Mouse (Mus musculus): Measurements from ENCODE around the gene Qdpr. TPM values are rescaled to one million over a fixed set of nuclear protein-coding genes. Genes with fewer than 3 reads are reported as not detected.

Gene Qdpr
- 10 to 100 TPM; 54.0 to 57.9 TPM for total RNA-seq (2021)
- long read RNA-seq, experiment 1, transcript Qdpr-201 (7 exons, 1,380 nt), result major isoform, 42 of 54 reads
- long read RNA-seq, experiment 1, partial matches to known transcripts, result 2 of 54 reads
- long read RNA-seq, experiment 1, other reads (novel, unspliced or antisense), result 9 of 54 reads
- long read RNA-seq, experiment 2, transcript Qdpr-201 (7 exons, 1,380 nt), result major isoform, 59 of 70 reads
- long read RNA-seq, experiment 2, partial matches to known transcripts, result 2 of 70 reads
- long read RNA-seq, experiment 2, other reads (novel, unspliced or antisense), result 8 of 70 reads

- peak; percentile 86 to 96 for DNase-seq
- intact Hi-C loops (cut with DNase I), result loop anchor here (5.0 to 10.0 kb wide), 2 partner anchors 42 to 405 kb away; partner anchors contain the start of genes Lap3 and Lcorl
Measured at GRCm38 (mm10) chr5:45449831-45450716, at the start of gene Qdpr. Gene Qdpr (minus strand): TSS chr5:45450236.

DNA sequence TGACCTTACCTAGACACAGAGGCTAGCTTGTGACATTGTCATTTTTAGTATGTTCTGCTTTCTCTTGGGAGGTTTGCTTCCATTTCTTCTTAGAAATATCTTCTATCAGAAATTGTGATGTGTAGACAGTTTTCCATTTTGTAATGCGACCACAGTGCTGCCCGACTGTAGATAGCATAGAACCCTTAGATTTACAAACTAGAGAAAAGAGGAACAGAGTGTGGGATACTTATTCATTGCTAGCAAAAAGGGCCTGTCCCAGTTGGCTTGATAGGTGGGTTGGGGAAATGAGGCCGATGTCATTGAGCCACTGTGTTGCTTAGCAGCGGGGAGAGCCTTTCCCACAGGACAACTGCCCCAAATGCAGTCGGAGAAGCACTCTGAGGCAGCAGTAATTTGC lies 47.5 kb upstream of the Qdpr start:
- no peak for DNase-seq
- intact Hi-C loops (cut with DNase I), result no loop called here

DNA sequence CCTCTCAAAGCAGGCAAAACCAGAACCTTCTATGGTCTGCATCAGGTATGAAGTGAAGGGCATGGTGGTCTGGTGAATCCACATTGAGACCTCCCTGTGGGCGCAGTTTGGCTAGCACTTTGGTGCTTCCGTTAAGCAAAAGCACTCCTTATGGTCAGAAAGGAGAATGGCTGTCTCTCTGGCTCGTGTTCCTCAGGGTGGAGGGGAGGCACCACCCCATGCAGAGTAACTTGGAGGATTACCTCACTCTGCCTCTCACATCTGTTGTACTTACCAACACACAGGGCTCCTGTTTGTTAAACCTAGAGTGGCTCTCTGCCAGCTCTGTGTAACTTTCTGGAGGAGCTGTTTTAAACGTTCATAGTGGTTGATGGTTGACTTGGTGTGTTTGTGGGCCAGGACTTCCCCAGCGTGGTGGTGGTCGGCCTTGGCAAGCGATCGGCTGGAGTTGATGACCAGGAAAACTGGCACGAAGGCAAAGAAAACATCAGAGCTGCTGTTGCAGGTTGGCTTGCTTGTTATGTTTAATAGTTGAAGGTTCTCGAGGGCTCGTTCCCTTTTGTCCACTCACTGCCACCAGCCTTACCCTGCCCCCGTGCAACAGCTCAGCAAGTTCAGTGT lies 47.0 kb upstream of the Qdpr start:
- intact Hi-C loops (cut with DNase I), result no loop called here
- DNase-seq, result no peak

GRCm38 (mm10) chr5:45496479-45496878 lies 46.4 kb upstream of the Qdpr start:
- intact Hi-C loops (cut with DNase I), result no loop called here
- no peak for DNase-seq

- intact Hi-C loops (cut with DNase I), result no loop called here
- DNase-seq, result no peak
Measured at GRCm38 (mm10) chr5:45496042-45496441, 46.0 kb upstream of the Qdpr start.

DNA sequence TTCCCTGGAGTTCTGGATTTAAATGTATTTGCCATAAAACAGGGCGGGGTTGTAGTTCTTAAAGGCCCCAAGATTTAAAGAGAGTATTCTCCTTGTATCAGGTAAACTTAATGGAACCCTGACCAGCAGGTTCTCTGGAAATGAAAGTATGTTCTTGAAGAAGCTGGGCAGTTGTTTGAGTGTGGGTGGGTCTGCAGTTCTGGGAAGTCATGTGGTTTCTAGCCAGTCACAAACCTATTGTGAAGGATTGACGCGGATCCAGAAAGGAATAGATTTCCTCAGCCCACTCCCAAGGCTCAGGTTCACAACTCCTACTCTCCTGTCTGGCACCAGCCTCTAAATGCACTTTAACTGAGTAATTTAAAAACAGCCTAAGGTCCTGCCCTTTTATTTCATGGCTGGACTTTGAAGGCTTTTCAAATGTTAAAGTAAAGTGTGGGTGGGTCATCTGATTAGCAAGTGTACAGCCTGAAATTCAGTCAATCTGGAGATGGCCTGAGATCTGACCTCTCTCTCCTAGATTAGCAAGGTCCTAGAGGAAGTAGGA lies 45.5 kb upstream of the Qdpr start:
- no peak for DNase-seq
- intact Hi-C loops (cut with DNase I), result no loop called here

GRCm38 (mm10) chr5:45494093-45494755 lies 44.2 kb upstream of the Qdpr start:
- intact Hi-C loops (cut with DNase I), result loop anchor here (5.0 kb wide), 2 partner anchors 33 to 42 kb away; partner anchors contain the start of genes Clrn2 and Qdpr
- DNase-seq, result no peak

- DNase-seq, result peak; percentile 99
- intact Hi-C loops (cut with DNase I), result loop anchor here (5.0 kb wide), 2 partner anchors 34 to 41 kb away; partner anchors contain the start of genes Clrn2 and Qdpr
Measured at GRCm38 (mm10) chr5:45493191-45494092, 43.4 kb upstream of the Qdpr start, which contains the start of gene Lap3. Gene Lap3 (plus strand): TSS chr5:45493374.

GRCm38 (mm10) chr5:45491776-45492175 lies 41.7 kb upstream of the Qdpr start:
- DNase-seq, result no peak
- intact Hi-C loops (cut with DNase I), result loop anchor here (5.0 kb wide), 2 partner anchors 36 to 39 kb away; partner anchors contain the start of genes Clrn2 and Qdpr

GRCm38 (mm10) chr5:45483654-45484053 lies 33.6 kb upstream of the Qdpr start:
- intact Hi-C loops (cut with DNase I), result no loop called here
- DNase-seq, result no peak

DNA sequence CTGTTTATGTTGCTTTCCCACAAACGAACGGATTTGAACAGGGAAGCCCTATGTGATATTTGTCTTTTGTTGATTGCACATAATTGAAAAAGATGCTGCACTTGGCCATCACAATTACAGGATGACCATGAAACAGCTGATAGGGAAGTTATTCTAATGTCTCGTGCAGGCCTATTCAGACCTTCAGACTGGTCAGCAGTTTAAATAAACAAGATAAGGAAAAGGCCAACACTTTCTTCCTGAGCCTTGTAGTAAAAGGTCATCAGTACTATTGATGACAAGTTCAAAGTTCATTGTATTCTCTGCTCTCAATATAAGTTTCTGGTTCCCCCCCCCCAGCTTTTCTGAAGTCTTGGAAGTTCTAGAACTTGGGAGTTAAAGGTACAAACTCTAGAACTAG lies 32.6 kb upstream of the Qdpr start:
- intact Hi-C loops (cut with DNase I), result no loop called here
- DNase-seq, result no peak

DNA sequence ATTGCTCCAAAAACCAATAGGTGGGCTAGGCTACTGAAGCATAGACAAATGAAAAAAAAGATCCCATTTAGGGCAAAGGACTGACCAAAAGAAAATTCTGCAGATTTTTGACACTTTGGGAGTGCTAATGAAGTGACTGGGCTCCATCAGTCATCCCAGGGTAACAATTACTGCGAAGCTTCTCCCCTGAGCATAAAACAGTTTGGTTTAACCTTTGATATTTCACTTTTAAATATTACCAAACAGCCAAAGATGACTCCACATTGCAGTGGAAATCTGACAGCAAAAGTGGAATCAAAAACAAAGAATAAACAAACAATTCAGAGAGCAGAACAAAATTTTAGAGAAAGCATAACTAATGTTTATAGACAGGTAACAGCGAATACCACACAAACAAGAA lies 31.1 kb upstream of the Qdpr start:
- intact Hi-C loops (cut with DNase I), result no loop called here
- DNase-seq, result no peak

- no peak for DNase-seq
- intact Hi-C loops (cut with DNase I), result no loop called here
Measured at GRCm38 (mm10) chr5:45480066-45480465, 30.0 kb upstream of the Qdpr start.

DNA sequence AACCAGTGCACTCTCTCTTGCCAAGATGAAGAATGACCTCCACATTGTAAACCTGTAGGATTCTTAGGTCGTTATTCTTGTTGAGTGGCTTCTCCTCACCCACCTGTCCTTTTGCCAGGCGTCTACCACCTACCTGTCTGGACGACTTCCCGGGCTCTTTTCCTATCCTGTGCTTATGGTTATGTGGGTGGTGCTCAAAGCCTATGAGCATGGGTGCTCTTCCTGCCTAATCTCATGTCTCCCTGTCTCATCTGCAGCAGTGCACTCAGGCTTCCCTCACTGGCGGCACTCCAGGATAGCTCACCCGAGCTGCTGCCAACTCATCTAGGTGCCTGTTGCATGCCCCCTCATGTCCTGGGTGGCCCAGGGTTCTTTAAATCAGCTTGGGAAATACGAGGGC lies 27.6 kb upstream of the Qdpr start:
- intact Hi-C loops (cut with DNase I), result loop anchor here (5.0 to 10.0 kb wide), 2 partner anchors 55 to 867 kb away; no protein-coding TSS in a partner anchor
- DNase-seq, result no peak

DNA sequence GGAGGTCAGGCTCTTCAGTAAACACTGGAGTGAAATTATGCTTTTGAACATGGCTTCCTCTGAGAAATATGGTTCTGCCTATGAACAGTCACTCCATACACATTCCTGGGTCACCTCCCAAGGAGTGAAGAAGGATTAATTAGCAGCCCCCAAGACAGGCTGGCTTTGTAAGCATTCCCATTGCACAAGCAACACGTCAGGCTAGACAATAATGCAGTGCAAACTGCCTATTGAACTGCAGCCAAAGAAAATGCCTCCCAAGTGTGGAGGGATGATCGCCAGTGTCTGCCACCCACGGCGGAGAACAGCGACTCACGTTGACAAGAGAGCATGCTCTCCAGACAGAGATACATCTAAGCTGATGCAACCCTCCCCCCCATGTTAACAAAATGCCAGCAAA lies 26.3 kb upstream of the Qdpr start:
- intact Hi-C loops (cut with DNase I), result loop anchor here (5.0 to 10.0 kb wide), 2 partner anchors 56 to 869 kb away; no protein-coding TSS in a partner anchor
- no peak for DNase-seq

- intact Hi-C loops (cut with DNase I), result loop anchor here (5.0 to 10.0 kb wide), 2 partner anchors 57 to 869 kb away; no protein-coding TSS in a partner anchor
- no peak for DNase-seq
Measured at GRCm38 (mm10) chr5:45475771-45476170, 25.7 kb upstream of the Qdpr start.

GRCm38 (mm10) chr5:45474758-45475157 lies 24.7 kb upstream of the Qdpr start:
- DNase-seq, result no peak
- intact Hi-C loops (cut with DNase I), result loop anchor here (5.0 to 10.0 kb wide), 2 partner anchors 58 to 870 kb away; no protein-coding TSS in a partner anchor

- intact Hi-C loops (cut with DNase I), result loop anchor here (10.0 kb wide), 1 partner anchor 871 kb away; no protein-coding TSS in a partner anchor
- no peak for DNase-seq
Measured at GRCm38 (mm10) chr5:45474215-45474614, 24.2 kb upstream of the Qdpr start.

All from gastrocnemius, postnatal 36 days (tissue).